Mouse (Mus musculus) neural tube, embryonic 14.5 days (tissue): ENCODE results near the gene Col5a3. TPM values are rescaled to one million over a fixed set of nuclear protein-coding genes. Genes with fewer than 3 reads are reported as not detected.

Experiments used
- ATAC-seq: fragments of 200-750 bp; cut with Nextera tagmentation; 2 replicates; pipeline ENCODE4 v1.8.0; 2017; ENCODE audit warnings: low read depth, mild to moderate bottlenecking, moderate TSS enrichment, moderate library complexity
- H3K27ac ChIP-seq: fragments of 300-500 bp; sonication (generic); 2 replicates; pipeline ENCODE4 v1.5.1; 2014; ENCODE audit warnings: low read depth, mild to moderate bottlenecking, control low read depth, low read length, moderate library complexity, mixed read lengths
- H3K27me3 ChIP-seq: fragments of 300-500 bp; sonication (generic); 2 replicates; pipeline ENCODE4 v1.6.1; 2014; ENCODE audit warnings: low read length; ENCODE audit not compliant: control insufficient read depth, insufficient read depth
- H3K36me3 ChIP-seq: fragments of 300-500 bp; sonication (generic); 2 replicates; pipeline ENCODE4 v1.6.1; 2014; ENCODE audit warnings: low read length, mixed read lengths; ENCODE audit not compliant: control insufficient read depth, insufficient read depth
- H3K4me1 ChIP-seq: fragments of 300-500 bp; sonication (generic); 2 replicates; pipeline ENCODE4 v1.6.1; 2014; ENCODE audit warnings: low read length; ENCODE audit not compliant: control insufficient read depth, insufficient read depth
- H3K4me2 ChIP-seq: fragments of 300-500 bp; sonication (generic); 2 replicates; pipeline ENCODE4 v1.6.1; 2014; ENCODE audit warnings: mild to moderate bottlenecking, low read depth, low read length, control low read depth
- H3K4me3 ChIP-seq: fragments of 300-500 bp; sonication (generic); 2 replicates; pipeline ENCODE4 v1.5.1; 2014; ENCODE audit warnings: low read depth, low read length, control low read depth, mixed read lengths
- H3K9ac ChIP-seq: fragments of 300-500 bp; sonication (generic); replicated peaks from 2 replicates; pipeline ENCODE4 v1.6.1; 2014; ENCODE audit warnings: low read depth, mild to moderate bottlenecking, control low read depth, low read length, mixed read lengths
- H3K9me3 ChIP-seq: fragments of 300-500 bp; sonication (generic); 2 replicates; pipeline ENCODE4 v1.6.1; 2016; ENCODE audit warnings: low read length; ENCODE audit not compliant: control insufficient read depth
- WGBS: fragments of 180-500 bp; shearing (Covaris S2); extraction: QIAGEN DNeasy Blood & Tissue Kit; methylation state at CpG from one replicate; pipeline ENCODE4 v1.1.7; 2014; 5-methylcytosine and 5-hydroxymethylcytosine counted together
- polyA plus RNA-seq: library from polyadenylated mRNA; unstranded; fragments of >200 nt; fragmentation: Nextera tagmentation; extraction: Ambion mirVana; gene quantifications from 2 replicates; pipeline ENCODE4 v1.2.1, GENCODE M21; 2014

Col5a3 gene
- polyA plus RNA-seq, 1 experiment from 2014 or later = 0.76 TPM

DNA sequence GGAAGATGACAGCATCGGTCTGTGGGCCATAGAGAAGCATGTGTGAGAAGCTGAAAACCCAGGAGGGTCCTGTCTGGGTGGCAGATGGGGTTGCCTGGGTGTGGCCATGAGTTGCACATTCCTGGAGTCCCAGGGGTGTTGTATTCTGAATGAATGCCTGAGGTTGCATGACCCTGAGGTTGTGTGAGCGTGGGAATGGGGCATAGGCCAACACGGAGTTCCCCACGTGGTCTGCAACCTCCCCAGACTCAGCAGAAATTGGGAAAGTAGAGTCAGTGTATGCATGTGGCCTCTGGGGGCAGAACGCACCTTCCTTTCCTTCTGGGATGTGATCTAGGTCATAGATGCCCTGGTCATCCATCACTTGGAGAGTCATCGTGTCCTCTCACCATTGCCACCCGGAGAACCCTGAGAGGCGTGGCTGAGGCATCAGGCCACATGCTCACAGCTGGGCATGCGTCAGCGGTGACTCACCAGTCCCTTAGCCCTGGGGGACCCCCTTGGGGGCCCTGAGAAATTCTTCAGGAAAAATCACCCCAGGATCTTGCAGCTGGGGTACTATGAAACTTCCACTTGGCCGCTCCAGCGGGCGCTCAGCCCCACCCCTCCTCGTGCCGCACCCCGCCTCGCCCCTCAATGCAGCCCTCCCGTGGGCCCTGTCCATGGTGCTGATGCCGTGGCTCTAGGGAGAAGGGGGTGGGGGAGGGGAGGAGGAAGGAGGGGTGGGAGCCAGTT, 2.2 kb downstream of the Col5a3 start:
- Histone ChIP-seq H3K9me3 (no peaks in the 10 kb centered on the region), H3K4me3 (no peak overlapping the region), H3K4me1 (0 out of 2 replicates have a peak, but pooled peaks cover 5% of the 10 kb centered on the region), H3K9ac (no peak overlapping the region), H3K4me2 (no peak overlapping the region), H3K27me3 (peaks cover 3% of the 10 kb centered on the region; the same call in 1 of the 2 replicates), H3K27ac (no peak overlapping the region), H3K36me3 (no peaks in the 10 kb centered on the region)
- no peak for ATAC-seq
- 16% methylated on average over 19 of the region's 19 CpGs for WGBS

DNA sequence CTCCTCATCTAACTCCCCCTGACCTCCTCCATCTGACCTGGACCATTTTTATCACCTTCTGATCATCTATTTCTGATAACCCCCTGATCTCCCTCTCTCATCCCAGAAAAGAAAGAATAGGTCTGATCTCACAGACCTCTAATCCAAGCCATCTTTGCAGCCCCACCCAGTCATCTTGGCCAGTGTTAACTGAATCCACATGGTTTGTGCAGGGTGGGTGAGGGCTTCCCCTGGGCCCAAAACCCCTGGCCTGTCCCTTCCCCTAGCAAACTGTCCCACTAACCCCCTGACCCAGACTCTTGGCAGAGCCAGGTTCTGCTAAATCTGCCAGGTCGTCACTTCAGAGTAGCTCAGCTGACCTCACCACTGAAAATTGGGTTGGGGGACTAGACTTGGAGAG, 4.1 kb downstream of the Col5a3 start:
- no peak for ATAC-seq
- Histone ChIP-seq H3K27me3 (peaks cover 3% of the 10 kb centered on the region; the same call in 1 of the 2 replicates), H3K9ac (no peak overlapping the region), H3K36me3 (no peaks in the 10 kb centered on the region), H3K9me3 (no peaks in the 10 kb centered on the region), H3K4me2 (no peak overlapping the region), H3K27ac (no peak overlapping the region), H3K4me1 (0 out of 2 replicates have a peak, but pooled peaks cover 5% of the 10 kb centered on the region), H3K4me3 (no peak overlapping the region)
- WGBS = 74% methylated on average over 1 of the region's 1 CpGs

DNA sequence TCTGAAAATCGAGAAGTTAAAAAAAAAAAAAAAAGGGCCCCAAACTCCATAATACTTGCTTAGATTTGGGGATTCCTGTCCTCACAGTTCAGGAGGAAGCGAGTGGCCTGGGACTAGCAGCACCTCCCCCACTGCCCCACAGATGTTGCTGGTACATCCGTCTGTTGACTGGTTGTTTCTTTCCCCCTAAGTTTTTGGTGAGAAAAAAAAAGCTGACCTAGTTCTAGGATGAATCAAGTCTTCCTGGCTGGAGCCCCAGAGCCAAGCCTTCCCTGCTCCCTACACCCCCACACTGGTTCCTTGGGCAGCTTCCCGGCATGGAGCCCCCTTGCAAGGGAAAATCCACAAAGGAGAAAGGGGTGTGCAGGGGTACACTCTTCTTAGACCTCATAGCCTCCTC, 4.6 kb downstream of the Col5a3 start:
- no peak overlapping the region for H3K4me3 ChIP-seq
- no peaks in the 10 kb centered on the region for H3K36me3 ChIP-seq
- no peak for ATAC-seq
- H3K4me2 ChIP-seq = no peak overlapping the region
- peaks cover 3% of the 10 kb centered on the region; the same call in 1 of the 2 replicates for H3K27me3 ChIP-seq
- 0 out of 2 replicates have a peak, but pooled peaks cover 5% of the 10 kb centered on the region for H3K4me1 ChIP-seq
- no peak overlapping the region for H3K27ac ChIP-seq
- WGBS = 54% methylated on average over 4 of the region's 4 CpGs
- H3K9ac ChIP-seq = no peak overlapping the region
- no peaks in the 10 kb centered on the region for H3K9me3 ChIP-seq

DNA sequence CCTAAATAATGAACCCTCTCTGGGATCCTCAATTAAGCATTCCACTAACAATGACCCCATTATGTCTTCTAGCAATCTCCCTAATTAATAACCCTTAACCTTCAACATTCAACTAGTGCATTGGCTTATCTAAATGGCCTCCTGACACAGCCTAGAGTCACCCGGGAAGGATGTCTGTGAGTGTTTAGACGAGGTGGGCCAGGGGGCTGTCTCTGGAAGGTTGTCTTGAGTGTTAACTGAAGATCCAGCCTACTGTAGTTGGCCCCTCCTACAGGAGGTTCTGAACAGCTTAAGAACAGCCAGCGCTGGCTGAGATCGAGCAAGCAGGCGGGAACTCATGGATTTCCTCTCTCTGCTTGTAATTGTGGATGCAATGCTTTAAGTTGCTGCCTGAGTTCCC, 9.2 kb downstream of the Col5a3 start:
- Histone ChIP-seq H3K36me3 (no peaks in the 10 kb centered on the region), H3K27ac (no peak overlapping the region), H3K9ac (no peak overlapping the region), H3K4me3 (no peak overlapping the region), H3K9me3 (no peaks in the 10 kb centered on the region), H3K27me3 (no peaks in the 10 kb centered on the region), H3K4me1 (no peaks in the 10 kb centered on the region), H3K4me2 (no peak overlapping the region)
- no peak for ATAC-seq
- WGBS = 42% methylated on average over 5 of the region's 5 CpGs

DNA sequence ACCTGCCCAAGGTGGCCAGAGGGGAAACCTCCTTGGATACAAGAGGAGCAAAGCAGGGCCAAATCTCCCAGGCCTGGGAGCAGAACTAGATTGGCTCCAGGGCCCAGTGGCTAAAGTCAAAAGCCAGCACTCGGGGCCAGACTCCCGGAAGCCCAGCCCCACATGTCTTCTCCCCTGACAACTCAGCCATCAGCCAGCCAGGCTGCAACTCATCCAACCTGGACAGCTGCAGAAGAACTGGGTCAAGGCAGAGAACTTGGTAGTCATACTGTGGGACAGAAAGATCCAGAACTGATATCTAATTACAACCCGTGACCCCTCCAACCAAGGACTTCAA, 9.7 kb downstream of the Col5a3 start:
- ATAC-seq = no peak
- Histone ChIP-seq H3K36me3 (no peaks in the 10 kb centered on the region), H3K4me2 (no peak overlapping the region), H3K9me3 (no peaks in the 10 kb centered on the region), H3K27me3 (no peaks in the 10 kb centered on the region), H3K27ac (no peak overlapping the region), H3K9ac (no peak overlapping the region), H3K4me3 (no peak overlapping the region), H3K4me1 (no peaks in the 10 kb centered on the region)
- 79% methylated on average over 3 of the region's 3 CpGs for WGBS

DNA sequence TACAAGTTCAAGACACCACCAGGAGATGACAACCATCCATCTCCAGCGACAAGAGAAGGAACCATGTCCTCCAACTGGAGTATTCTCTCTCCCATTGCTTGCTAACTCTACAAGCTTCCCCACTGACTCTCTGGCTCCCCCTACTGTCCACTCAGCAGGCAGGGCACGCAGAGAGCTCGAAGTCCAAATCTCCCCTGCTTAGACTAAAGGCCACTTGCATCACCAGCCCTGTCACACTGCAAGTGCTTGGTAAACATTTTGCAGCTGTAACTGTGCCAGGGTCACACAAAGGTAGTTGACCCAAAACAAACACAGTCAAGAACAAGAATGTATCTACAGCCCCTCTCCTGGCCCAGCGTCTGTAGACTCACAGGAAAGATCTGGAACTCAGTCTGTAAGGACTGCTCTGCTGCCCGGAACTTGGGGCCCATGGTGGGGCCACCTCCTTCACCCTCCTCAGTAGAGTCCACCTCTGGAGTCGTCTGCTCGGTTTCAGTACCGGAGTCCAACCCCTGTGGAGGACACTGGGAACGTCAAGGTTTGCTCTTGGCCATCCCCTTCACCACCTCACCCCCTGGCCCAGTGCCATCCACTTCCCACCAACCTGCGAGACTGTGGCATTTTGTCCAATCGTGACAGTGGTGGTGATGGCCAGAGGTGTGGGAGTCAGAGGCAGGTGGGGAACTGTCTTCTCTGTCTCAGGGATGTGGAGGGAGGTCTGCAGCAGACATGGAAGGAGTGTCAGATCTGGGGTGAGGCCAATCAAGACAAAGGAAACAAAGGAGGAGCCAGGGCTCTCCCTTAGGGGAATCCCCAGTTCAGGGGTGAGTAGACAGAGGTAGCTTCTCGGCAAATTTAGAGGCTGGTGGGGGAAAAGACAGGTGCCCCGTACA, 10.4 kb downstream of the Col5a3 start:
- Histone ChIP-seq H3K4me2 (no peak overlapping the region), H3K27ac (no peak overlapping the region), H3K9ac (no peak overlapping the region), H3K9me3 (no peaks in the 10 kb centered on the region), H3K36me3 (no peaks in the 10 kb centered on the region), H3K27me3 (no peaks in the 10 kb centered on the region), H3K4me1 (no peaks in the 10 kb centered on the region), H3K4me3 (no peak overlapping the region)
- ATAC-seq = no peak
- WGBS = 75% methylated on average over 13 of the region's 13 CpGs

DNA sequence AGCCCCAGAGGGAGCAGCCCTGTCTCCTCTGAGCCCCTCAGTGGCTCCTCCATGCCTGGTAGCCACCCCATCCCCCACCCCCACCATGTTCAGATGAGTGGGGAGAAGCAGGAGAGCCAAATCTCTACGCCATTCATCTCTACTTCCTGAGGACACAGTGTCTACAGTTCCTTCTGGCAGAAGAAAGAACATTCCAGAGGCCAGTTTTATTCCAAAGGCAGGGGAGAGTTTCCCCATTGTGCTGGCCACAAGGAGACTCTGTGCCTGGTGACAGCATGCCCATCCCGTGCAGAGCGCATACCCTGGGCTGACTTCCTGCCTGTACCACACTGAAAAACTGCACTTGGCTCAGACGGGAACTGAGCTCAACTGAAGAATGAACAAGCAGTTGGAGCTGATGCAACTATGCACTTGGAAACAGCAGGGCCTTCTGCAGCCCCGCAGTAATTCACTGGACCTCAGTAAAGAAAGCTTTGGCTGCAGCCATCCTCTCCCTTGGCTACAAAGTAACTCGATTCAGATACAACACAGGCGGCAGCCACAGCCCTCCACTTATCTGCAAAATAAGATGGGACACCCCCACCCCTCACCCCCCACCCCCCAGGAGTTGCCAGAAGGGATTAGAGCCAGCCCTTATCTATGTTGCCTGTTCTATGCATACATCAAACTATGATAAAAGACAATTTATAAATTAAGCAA, 20.6 kb downstream of the Col5a3 start:
- H3K9ac ChIP-seq = no peak overlapping the region
- WGBS = 37% methylated on average over 7 of the region's 7 CpGs

DNA sequence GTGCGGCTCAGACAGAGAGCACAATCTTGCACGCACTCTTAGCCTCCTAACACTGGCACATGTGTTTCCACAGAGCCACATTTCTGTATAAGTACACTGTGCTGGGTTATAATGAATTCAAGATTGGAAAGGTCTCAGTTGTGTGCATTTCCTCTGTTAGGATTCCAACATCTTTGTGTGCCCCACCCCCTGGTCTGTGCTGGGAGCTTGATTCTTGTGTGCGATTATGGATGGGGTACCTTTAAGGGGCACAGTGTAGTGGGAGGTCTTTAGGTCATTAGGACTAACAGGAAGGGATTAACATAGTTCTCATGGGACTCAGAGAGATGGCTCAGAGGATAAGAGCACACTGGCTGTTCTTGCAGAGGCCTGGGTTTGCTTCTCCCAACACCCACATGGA, 24.5 kb downstream of the Col5a3 start:
- Histone ChIP-seq H3K27ac (no peak overlapping the region), H3K4me3 (no peak overlapping the region), H3K9ac (no peak overlapping the region), H3K27me3 (no peaks in the 10 kb centered on the region), H3K36me3 (no peaks in the 10 kb centered on the region), H3K4me2 (no peak overlapping the region), H3K4me1 (no peaks in the 10 kb centered on the region), H3K9me3 (no peaks in the 10 kb centered on the region)
- ATAC-seq = no peak
- WGBS = 83% methylated on average over 3 of the region's 3 CpGs

More for the DNA sequence above, 20.6 kb downstream of the Col5a3 start:
- Histone ChIP-seq H3K36me3 (no peaks in the 10 kb centered on the region), H3K27ac (peak overlapping the region; percentile 70), H3K4me1 (no peaks in the 10 kb centered on the region), H3K27me3 (no peaks in the 10 kb centered on the region), H3K4me3 (no peak overlapping the region), H3K4me2 (no peak overlapping the region), H3K9me3 (no peaks in the 10 kb centered on the region)
- ATAC-seq = peak; percentile 94
